Mouse (Mus musculus) liver, adult (tissue): ENCODE results near the gene Cst6.

ENCODE experiments used
- GATA4 ChIP-seq: IDR thresholded peaks from 2 replicates; pipeline ENCODE4 v1.6.1; 2014; ENCODE audit warnings: mild to moderate bottlenecking, low read length; ENCODE audit not compliant: insufficient replicate concordance

Gene Cst6

DNA sequence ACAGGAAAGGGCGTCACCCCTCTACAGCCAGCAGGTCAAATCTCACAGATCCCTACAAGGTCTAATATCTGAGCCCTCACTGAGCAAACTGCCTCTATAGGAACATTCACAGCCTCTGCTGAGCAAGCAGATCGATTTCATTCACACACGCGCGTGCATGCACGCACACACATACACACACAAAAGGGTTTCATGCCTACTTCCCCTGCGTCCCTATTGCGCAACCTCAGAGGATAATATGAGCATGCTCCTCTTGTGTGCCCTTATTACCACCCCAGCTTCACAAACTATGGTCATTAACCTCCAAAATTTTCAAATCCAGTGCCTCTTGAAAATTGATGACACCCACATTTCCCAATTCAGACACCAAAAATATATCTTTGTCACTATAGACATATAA lies 36.2 kb downstream of the Cst6 start:
- no peak for TF ChIP-seq GATA4

DNA sequence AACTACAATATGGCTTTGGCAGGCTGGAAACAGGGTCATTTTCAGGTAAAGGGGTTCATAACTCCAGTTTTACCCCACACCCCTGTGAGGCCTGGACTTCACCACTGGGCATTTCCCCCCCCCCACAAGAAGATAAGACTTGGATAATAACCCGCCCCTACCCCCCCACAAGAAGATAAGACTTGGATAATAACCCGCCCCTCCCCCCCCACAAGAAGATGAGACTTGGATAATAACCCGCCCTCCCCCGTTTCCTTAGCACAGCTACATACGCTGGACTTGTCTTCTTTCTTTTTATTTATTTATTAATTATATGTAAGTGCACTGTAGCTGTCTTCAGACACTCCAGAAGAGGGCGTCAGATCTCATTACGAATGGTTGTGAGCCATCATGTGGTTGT lies 40.3 kb downstream of the Cst6 start:
- TF ChIP-seq GATA4: no peak

GRCm38 (mm10) chr19:5306968-5307734 lies 42.2 kb downstream of the Cst6 start:
- no peak for TF ChIP-seq GATA4

- TF ChIP-seq GATA4: no peak
Measured at GRCm38 (mm10) chr19:5306279-5306678, 43.1 kb downstream of the Cst6 start.

GRCm38 (mm10) chr19:5302455-5302854 lies 46.9 kb downstream of the Cst6 start:
- no peak for TF ChIP-seq GATA4

DNA sequence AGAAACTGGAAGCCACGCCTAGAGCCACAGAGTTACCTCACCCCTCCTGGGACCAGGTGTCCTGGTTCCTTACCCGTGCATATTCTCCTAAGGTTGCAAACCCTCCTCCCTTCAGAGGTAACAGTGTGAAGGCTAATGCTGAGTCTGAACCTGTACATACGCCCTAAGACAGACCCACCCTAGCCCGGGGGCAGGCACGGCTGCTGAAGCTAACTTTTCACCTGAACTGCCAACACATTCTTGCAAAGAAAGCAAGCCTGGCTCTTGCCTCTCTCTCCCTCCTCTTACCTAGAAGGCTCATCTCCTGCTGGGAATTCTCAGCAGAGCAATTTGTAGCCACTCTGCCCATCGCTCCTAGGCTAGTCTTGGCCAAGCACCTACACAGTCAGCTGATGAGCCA lies 48.8 kb downstream of the Cst6 start:
- no peak for TF ChIP-seq GATA4

DNA sequence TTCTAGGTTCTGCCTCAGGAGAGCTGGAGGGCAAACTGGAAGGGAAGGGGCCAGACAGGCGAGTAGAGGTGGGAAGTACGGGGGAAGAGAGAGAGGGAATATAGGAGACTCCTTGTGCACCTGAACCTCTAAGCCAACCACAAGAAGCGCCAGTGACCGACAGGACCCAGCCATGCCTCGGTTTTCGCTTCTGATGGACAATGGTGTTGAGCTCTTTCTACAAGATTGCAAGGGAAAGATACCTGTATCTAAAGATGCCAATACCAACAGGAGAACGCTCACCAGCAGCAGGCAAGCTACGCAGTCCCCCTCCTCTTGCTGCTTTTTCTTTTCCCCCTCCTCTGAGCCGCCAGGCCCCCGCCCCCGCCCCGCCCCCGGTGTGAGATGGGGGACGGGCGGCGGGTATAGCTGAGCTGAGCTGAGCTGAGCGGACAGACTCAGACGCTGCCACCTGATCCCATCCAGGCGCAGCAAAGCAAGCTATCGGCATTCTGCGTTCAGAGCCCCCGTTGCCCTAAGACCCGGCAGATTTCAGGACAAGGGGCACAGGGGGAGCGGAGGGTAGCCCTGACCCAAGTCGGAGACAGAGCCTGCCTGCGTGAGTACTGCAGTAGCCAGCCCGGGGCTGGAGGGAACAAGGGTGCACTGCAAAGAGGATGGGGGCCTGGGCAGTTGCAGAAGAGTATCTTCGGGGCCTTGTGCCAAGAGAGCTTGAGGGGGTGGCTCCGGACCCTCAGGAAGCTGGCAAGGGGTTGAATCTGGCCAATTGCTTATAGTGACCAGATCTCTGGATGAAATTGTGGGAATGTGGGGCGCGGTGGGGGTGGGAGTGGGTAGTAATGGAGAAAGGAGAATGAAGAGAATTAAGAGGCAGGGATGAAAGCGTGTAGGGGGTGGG lies 51.2 kb downstream of the Cst6 start, which contains the start of gene Gal3st3:
TSS of gene Gal3st3 (plus strand) at position 429 of the 898 bp plus-strand sequence.
- TF ChIP-seq GATA4: no peak

DNA sequence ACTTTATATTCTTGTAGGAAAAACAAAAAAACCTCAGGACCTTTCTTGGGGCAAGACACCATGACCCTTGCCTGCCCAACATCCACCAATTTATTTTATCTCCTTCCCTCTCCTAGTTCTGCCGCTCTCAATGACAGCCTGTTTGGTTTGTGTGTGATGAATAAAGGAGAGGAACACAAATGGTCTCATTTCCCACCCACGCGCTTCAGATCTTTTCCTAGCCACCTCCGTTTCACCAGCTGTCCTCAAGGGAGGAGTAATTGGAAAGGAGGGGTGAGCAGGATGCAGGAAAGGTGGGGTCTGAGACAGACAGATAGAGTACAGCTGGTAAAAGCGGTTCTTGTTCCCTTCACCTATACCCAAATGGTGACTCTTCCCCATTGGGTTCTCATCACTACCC lies 52.7 kb downstream of the Cst6 start:
- no peak for TF ChIP-seq GATA4

- no peak for TF ChIP-seq GATA4
Measured at GRCm38 (mm10) chr19:5295736-5296075, 53.7 kb downstream of the Cst6 start.

GRCm38 (mm10) chr19:5294972-5295735 lies 54.2 kb downstream of the Cst6 start, which contains the start of gene Sf3b2:
TSS of gene Sf3b2 (minus strand) at chr19:5295455.
- no peak for TF ChIP-seq GATA4
